Mouse (Mus musculus): Measurements from ENCODE around the gene Nek5. TPM values are rescaled to one million over a fixed set of nuclear protein-coding genes. Genes with fewer than 3 reads are reported as not detected.

Gene Nek5
- polyA plus RNA-seq, 1 experiment from 2014 or later = 0.14 TPM

DNA sequence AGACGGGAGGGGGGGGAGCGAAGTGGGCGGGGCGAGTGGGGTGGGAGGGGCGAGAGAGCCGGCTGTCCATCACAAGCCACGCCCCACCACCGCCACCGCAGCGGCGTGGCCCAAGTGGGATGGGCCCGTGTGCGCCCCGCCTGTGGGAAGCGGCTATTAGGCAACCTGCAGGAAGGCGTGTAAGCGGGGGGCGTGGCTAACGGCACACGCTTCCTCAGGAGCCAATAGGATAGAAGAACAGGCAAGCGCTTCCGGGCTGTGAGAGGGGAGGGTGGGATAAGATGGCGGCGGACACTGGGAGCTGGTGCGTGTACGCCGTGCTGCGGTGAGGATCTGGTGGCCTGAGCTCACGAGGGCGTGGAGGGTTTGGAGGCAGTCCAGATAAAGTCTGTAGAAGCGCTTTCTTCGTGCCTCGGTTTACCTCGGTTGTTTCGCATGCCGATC is 64.4 kb downstream of the Nek5 start, which contains the start of gene Alg11:
TSS of gene Alg11 (plus strand) at position 276 of the 444 bp plus-strand sequence.
- Histone ChIP-seq H3K4me2 (replicated peaks; ENCODE audit: low read depth) (peak within 1 kb of the TSS; percentile 97), H3K27me3 (replicated peaks; ENCODE audit: control insufficient read depth, insufficient read depth, low read length) (no peaks in the 10 kb centered on the region), H3K27ac (ENCODE audit: low read depth, low read length) (peak within 1 kb of the TSS; percentile 65), H3K4me3 (ENCODE audit: low read depth, low read length) (peak within 1 kb of the TSS; percentile 81), H3K36me3 (ENCODE audit: control insufficient read depth, insufficient read depth) (peaks cover 23% of the 10 kb centered on the region), H3K4me1 (replicated peaks; ENCODE audit: control insufficient read depth, insufficient read depth, low read length) (peaks cover 3% of the 10 kb centered on the region; the same call in 1 of the 2 replicates), H3K9ac (ENCODE audit: low read depth, low read length) (peak within 1 kb of the TSS; percentile 62), H3K9me3 (ENCODE audit: control insufficient read depth) (no peaks in the 10 kb centered on the region)
- under 1% methylated on average over 34 of the region's 36 CpGs for WGBS
- peak; percentile 100 for ATAC-seq
- peak; percentile 28; the same call in 1 of the 2 replicates for TF ChIP-seq CTCF (IDR thresholded peaks at IDR 0.05; ENCODE audit: low read depth)

GRCm38 (mm10) chr8:22059821-22060445 is 64.9 kb downstream of the Nek5 start, which contains the start of gene Atp7b:
Gene Atp7b, minus strand, starts transcription at chr8:22060305.
- WGBS = under 1% methylated on average over 46 of the region's 46 CpGs

DNA sequence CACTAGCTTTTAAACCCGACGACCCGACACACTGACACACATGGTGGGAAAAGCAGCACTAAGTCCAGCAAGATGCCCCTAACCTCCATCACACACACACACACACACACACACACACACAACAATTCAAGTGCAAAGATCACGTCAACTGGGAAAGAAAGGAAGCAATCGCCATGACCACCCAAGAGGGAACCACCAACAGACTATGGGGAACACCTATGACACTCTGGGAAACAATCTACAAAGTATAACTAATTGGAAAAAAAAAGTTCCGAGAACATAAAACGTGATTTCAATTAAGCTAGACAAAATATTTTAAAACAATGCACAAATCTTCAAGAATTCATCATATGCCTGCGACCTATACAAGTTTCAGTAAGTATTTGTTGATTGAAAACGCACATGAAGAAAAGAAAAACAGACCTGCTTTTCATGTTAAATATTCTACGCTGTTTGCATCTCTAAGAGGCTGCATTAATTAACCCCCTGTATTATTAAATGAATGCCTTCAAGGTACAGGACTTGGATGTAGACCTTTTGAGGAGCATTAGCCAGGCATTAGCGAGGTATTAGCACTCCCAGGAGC is 65.6 kb downstream of the Nek5 start:
- Histone ChIP-seq H3K4me2 (replicated peaks; ENCODE audit: low read depth) (peak overlapping the region; percentile 97), H3K36me3 (ENCODE audit: control insufficient read depth, insufficient read depth) (peaks cover 12% of the 10 kb centered on the region), H3K9ac (ENCODE audit: low read depth, low read length) (peak overlapping the region; percentile 61; the same call in 1 of the 2 replicates), H3K4me3 (ENCODE audit: low read depth, low read length) (peak overlapping the region; percentile 81), H3K9me3 (ENCODE audit: control insufficient read depth) (no peaks in the 10 kb centered on the region), H3K4me1 (replicated peaks; ENCODE audit: control insufficient read depth, insufficient read depth, low read length) (peaks cover 3% of the 10 kb centered on the region; the same call in 1 of the 2 replicates), H3K27me3 (replicated peaks; ENCODE audit: control insufficient read depth, insufficient read depth, low read length) (no peaks in the 10 kb centered on the region), H3K27ac (ENCODE audit: low read depth, low read length) (no peak overlapping the region; the same call in 1 of the 2 replicates)
- no peak for ATAC-seq
- 58% methylated on average over 11 of the region's 11 CpGs for WGBS
- TF ChIP-seq CTCF (IDR thresholded peaks at IDR 0.05; ENCODE audit: low read depth) = no peak

More at GRCm38 (mm10) chr8:22059821-22060445, 64.9 kb downstream of the Nek5 start, which contains the start of gene Atp7b:
- Histone ChIP-seq H3K4me2 (replicated peaks; ENCODE audit: low read depth) (peak within 1 kb of the TSS; percentile 97), H3K9me3 (ENCODE audit: control insufficient read depth) (no peaks in the 10 kb centered on the region), H3K27me3 (replicated peaks; ENCODE audit: control insufficient read depth, insufficient read depth, low read length) (no peaks in the 10 kb centered on the region), H3K4me1 (replicated peaks; ENCODE audit: control insufficient read depth, insufficient read depth, low read length) (peaks cover 3% of the 10 kb centered on the region; the same call in 1 of the 2 replicates), H3K9ac (ENCODE audit: low read depth, low read length) (peak within 1 kb of the TSS; percentile 62), H3K4me3 (ENCODE audit: low read depth, low read length) (peak within 1 kb of the TSS; percentile 81), H3K27ac (ENCODE audit: low read depth, low read length) (peak within 1 kb of the TSS; percentile 65), H3K36me3 (ENCODE audit: control insufficient read depth, insufficient read depth) (peaks cover 18% of the 10 kb centered on the region)
- no peak for TF ChIP-seq CTCF (IDR thresholded peaks at IDR 0.05; ENCODE audit: low read depth)
- peak; percentile 79 for ATAC-seq

- Histone ChIP-seq H3K4me1 (replicated peaks; ENCODE audit: control insufficient read depth, insufficient read depth, low read length) (peaks cover 3% of the 10 kb centered on the region; the same call in 1 of the 2 replicates), H3K4me3 (ENCODE audit: low read depth, low read length) (no peak overlapping the region), H3K9me3 (ENCODE audit: control insufficient read depth) (no peaks in the 10 kb centered on the region), H3K4me2 (replicated peaks; ENCODE audit: low read depth) (no peak overlapping the region), H3K27me3 (replicated peaks; ENCODE audit: control insufficient read depth, insufficient read depth, low read length) (no peaks in the 10 kb centered on the region), H3K9ac (ENCODE audit: low read depth, low read length) (no peak overlapping the region), H3K36me3 (ENCODE audit: control insufficient read depth, insufficient read depth) (peaks cover 4% of the 10 kb centered on the region; the same call in 1 of the 2 replicates), H3K27ac (ENCODE audit: low read depth, low read length) (no peak overlapping the region)
- WGBS = 49% methylated on average over 9 of the region's 9 CpGs
- TF ChIP-seq CTCF (IDR thresholded peaks at IDR 0.05; ENCODE audit: low read depth) = no peak
- ATAC-seq = no peak
Observed at GRCm38 (mm10) chr8:22058368-22058767, 66.5 kb downstream of the Nek5 start.

GRCm38 (mm10) chr8:22056850-22057249 is 68.0 kb downstream of the Nek5 start:
- WGBS = 27% methylated on average over 3 of the region's 3 CpGs
- peaks cover 3% of the 10 kb centered on the region; the same call in 1 of the 2 replicates for H3K4me1 ChIP-seq (replicated peaks; ENCODE audit: control insufficient read depth, insufficient read depth, low read length)
- H3K27ac ChIP-seq (ENCODE audit: low read depth, low read length) = no peak overlapping the region
- no peak for TF ChIP-seq CTCF (IDR thresholded peaks at IDR 0.05; ENCODE audit: low read depth)
- no peak overlapping the region for H3K9ac ChIP-seq (ENCODE audit: low read depth, low read length)
- H3K9me3 ChIP-seq (ENCODE audit: control insufficient read depth) = no peaks in the 10 kb centered on the region
- H3K27me3 ChIP-seq (replicated peaks; ENCODE audit: control insufficient read depth, insufficient read depth, low read length) = no peaks in the 10 kb centered on the region
- no peaks in the 10 kb centered on the region for H3K36me3 ChIP-seq (ENCODE audit: control insufficient read depth, insufficient read depth)
- H3K4me3 ChIP-seq (ENCODE audit: low read depth, low read length) = no peak overlapping the region
- ATAC-seq = no peak
- no peak overlapping the region for H3K4me2 ChIP-seq (replicated peaks; ENCODE audit: low read depth)

- Histone ChIP-seq H3K27ac (ENCODE audit: low read depth, low read length) (no peak overlapping the region), H3K9ac (ENCODE audit: low read depth, low read length) (no peak overlapping the region), H3K27me3 (replicated peaks; ENCODE audit: control insufficient read depth, insufficient read depth, low read length) (no peaks in the 10 kb centered on the region), H3K4me1 (replicated peaks; ENCODE audit: control insufficient read depth, insufficient read depth, low read length) (no peaks in the 10 kb centered on the region), H3K9me3 (ENCODE audit: control insufficient read depth) (no peaks in the 10 kb centered on the region), H3K4me3 (ENCODE audit: low read depth, low read length) (no peak overlapping the region), H3K4me2 (replicated peaks; ENCODE audit: low read depth) (no peak overlapping the region), H3K36me3 (ENCODE audit: control insufficient read depth, insufficient read depth) (no peaks in the 10 kb centered on the region)
- TF ChIP-seq CTCF (IDR thresholded peaks at IDR 0.05; ENCODE audit: low read depth) = no peak
- WGBS = 74% methylated on average over 2 of the region's 2 CpGs
- ATAC-seq = no peak
Observed at GRCm38 (mm10) chr8:22055492-22055877, 69.4 kb downstream of the Nek5 start.

Data from intestine, postnatal 0 days (tissue).